Mouse (Mus musculus) R1 (cell line): ENCODE results near the gene Lman2.

Source experiments
- DNase-seq: peaks from one replicate; pipeline ENCODE4 v3.0.0-alpha.2; 2018; ENCODE audit warnings: low read depth, low spot score

Lman2 gene

DNA sequence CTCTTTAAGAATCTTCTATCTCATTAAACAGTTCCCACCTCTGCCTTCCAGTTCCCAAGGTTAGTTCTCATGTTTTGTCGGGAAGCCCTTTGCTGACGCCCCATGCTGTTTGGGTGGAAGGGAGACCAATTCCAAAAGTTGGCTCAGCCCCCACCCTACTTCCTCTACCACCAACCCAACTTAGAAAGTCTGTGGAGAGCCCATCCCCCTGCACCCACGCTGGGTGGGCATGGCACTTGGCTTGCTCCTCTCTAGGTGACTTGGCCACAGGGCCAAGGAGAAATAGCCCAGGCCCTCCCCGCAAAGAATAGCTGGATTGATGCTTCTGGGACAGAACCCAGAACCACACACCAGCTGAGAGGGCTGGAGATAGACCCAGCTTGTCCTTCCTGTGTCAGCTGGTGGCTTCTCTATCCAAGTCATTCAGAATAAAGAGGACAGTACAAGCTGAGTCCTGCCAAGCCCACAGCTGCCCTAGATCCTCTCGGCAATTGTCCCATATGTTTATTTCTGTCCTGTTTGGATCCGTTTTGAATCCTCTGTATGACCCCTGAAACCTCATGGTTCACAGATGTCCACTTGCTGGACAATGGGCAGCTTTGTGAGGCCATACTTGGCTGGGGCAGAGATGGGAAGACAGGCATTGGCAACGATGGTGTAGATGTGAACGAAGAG lies 8.6 kb upstream of the Lman2 start:
- no peak for DNase-seq

DNA sequence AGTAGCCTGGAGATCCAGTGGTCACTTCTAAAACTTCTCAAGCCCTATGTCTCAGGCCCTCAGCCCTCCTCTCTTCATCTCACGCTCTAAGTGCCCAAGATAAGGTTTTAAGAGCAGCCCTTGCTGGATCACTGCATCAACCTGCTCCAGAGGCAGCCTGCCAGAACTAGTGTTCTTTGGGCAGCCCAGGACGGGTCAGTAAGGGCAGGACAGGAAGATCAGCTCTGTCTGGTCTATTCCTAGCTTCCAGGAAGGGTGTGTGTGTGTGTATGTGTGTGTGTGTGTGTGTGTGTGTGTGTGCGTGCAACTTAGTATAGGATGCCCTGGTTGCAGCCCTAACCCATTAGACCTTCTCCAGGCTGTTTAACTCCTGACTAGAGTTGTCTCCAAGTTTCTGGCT lies 7.7 kb upstream of the Lman2 start:
- no peak for DNase-seq

DNA sequence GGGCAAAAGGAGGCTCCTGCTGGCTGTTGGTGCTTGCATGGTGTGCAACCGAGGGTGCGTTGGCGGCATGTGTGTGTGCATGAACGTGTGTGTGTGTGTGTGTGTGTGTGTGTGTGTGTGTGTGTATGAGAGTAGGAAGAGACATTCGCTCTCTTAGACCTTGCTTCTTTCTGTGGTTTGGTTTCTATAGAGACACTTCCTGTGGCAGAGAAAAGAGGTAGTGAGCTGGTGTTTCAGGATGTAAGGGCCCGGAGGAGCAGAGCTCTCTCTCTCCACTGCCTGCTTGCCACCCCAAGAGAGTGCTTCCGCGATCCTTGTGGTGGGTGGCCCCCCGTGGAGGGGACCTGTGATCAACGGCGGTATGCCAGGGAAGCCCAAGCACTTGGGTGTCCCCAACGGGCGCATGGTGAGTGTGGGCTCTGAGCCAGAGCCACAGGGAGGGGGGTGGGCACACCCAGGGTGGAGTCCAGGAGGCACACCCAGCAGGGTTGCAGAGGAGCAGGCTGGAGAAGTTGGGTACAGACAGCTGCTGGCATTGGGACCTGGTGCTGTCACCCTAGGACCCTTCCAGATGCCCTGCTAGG lies 7.0 kb upstream of the Lman2 start, which contains the start of gene Rgs14:
Gene Rgs14, plus strand, starts transcription at position 202 of the 584 bp plus-strand sequence.
- DNase-seq: no peak

DNA sequence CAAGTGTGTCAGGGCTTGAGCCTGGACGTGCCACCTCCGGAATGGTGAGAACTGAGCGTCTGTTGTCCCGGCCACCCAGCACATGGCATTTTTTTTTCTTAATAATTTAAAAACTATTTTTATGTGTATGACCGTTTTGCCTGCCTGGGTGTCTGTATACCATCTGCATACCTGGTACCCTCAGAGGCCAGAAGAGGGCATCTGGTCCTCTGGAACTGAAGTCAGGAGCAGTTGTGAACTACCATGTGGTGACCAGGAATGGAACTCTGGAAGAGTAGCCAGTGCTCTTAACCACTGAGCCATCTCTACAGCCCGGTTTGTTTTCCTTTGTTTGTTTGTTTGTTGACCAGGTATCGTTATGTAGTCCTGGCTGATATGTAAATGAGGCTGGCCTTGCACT lies 5.8 kb upstream of the Lman2 start:
- no peak for DNase-seq

DNA sequence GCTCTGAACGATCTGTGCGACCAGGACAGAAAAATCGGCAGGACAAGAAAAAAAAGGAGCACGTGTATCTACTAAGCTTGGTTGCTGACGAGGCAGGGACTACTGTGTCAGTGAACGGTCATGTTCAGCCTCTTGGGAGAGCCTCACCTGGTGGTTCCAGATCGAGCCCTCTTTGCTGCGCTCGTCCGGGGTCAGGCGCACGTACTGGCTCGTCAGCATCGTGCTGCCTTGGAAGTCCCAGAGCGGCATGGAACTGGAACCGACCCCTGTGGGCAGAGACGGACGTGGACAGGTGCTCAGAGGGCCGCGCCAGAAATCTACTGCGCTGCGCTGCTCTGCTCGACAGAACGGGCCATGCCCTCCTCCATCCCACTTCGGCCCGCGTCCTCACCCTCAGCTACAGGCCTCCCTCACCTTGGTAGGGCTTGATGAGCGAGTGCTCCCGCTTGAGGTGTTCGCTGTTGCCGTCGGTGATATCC lies 570 bp downstream of the Lman2 start:
- DNase-seq: no peak

DNA sequence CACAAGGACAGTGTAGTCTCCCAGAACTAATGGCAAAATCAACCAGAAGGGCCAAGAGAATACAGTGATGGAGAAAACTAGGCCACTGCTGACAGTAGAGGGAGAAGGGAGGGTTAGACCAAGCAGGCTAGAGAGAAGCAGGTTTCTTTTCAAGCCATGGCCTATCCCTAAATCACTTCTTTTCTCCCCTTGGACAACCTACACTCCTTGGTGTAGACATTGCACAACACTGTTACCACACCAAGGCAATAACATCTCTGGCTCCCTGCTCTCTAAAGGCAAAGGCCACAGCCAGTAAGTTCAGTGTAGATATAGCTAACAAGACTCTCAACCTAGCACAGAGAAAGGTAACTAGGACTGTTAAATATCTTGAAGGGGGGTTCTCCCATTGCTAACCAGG lies 1.4 kb downstream of the Lman2 start:
- no peak for DNase-seq

DNA sequence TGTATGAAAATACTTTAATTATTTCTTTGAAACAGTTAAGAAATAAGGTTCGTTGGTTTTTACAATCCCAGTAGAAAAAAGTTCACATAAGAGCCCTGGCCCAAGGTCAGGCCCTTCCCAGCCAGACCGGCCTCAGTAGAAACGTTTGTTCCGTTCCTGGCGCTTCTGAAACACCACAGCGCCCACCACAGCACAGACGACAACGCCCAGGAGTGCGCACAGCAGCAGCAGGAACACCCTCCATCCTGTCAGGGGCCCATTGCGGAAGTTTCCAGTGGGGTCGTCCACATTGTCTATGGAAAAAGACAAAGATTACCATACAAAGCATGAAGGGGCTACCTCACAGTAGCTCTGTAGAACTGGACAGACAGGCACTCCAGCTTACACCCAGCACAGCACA lies 15.8 kb downstream of the Lman2 start:
- DNase-seq: no peak

DNA sequence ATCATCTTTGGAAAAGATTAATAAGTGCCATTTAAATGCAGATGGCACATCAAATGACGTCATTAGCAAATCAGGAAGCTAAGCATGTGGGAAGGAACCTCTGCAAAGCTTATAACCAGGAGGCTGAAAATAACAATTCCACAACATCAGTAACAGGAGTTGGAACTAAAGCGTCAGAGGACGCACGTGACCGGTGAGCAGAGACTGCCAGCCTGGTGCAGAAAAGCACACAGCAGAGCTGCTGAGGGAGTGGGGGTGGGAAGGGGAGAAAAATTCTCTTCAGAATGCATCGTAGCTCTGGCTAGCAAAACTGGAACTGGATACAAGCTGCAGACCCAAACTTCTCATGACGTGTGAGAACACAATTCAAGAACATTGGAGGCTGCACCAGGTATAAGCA lies 18.3 kb downstream of the Lman2 start:
- no peak for DNase-seq

DNA sequence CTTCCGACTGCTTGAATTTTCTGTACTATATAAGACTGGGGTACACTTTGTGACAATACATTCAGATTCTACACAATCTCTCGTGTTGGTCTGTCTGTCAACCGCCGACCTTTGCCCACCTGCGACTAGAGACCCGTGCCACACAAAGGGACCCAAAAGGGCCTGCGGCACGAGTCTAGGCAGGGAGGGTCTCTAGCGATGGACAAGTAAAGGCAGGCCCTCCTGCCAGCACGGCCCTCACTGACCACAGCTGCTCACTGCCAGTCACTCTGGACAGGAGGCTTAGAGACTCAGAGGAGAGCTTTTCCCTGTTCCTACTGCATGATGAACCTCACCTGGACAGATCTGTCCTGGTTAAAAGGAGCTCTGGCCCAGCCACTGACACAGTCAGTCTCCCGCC lies 20.1 kb downstream of the Lman2 start:
- no peak for DNase-seq

DNA sequence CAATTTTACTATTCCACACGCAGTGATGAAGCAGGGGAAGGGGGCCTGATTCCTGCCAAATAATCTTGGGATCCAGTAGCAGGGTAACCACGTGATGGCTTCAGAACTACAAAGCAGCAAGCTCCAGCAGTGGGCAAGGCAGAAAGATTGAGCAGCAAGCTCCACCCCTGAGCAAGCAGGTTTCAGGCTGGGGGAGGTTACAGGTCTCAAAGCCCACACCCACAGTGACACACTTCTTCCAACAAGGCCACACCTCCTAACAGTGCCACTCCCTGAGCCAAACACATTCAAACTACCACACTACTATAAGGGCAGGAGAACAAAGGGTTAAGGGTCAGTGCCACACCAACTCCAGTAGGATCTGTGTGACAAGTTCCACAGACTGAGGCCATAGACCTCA lies 23.3 kb downstream of the Lman2 start:
- peak; percentile 96 for DNase-seq

DNA sequence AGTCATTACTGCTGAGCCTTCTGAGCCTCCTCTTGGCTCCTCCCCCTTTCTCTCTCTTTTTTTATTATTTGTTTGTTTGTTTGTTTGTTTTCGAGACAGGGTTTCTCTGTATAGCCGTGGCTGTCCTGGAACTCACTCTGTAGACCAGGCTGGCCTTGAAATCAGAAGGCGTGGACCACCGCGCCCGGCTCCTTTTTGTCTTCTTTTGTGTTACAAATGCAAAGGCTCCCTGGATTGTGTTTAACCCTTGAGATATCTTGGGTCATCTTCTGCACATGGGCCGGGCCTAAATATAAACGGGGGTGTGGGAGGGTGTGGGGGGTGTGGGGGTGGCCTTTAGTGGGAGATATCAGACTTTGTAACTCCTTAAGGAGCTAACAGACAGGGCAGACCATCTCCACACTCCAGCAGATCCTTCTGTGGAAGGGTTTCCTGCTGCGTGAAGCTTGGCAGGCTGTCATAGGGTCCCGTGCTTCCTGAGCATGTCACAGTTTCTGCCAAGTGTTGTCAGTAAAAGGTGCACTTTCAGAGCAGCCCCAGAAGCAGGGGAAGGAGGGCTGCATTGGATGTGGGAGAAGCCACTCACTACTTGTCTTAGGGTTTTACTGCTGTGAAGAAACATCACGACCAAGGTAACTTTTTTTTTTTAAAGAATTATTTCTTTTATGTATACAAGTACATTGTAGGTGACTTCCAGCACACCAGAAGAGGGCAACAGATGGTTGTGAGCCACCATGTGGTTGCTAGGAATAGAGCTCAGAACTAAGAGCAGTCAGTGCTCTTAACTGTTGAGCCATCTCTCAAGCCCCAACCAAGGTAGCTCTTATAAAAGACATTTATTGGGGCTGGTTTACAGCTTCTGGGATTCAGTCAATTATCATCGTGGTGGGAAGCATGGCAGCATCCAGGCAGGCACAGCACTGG lies 24.2 kb downstream of the Lman2 start:
- DNase-seq: peak; percentile 86

DNA sequence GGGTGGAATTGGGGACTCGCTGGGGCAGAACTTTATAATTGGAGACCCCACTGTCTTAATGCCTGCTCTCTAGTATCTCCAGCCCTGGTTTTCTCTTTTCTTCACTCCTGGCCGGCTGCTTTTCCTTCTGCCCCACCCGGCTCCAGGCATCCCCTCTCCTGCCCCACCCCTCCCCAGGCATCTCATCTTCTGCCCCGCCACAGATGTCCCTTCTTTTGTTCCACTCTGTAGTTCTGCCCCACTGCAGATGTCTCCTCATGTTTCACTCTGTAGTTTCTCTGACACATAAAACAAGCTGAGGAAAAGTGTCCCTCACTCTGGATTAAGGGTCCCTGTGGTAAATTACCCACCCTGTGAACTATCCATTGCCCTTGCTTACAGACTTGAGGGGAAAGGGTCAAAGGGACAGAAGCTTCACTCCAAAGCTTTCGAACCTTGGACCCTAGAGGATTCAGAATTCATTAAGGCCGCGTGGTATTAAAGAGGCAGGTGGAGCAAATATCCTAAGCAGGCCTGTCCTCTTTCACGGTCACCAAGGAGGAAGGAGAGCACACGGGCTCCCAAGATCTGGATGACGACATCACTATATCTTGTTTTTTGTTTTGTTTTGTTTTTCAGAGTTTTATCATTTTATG lies 25.1 kb downstream of the Lman2 start:
- peak; percentile 50 for DNase-seq

DNA sequence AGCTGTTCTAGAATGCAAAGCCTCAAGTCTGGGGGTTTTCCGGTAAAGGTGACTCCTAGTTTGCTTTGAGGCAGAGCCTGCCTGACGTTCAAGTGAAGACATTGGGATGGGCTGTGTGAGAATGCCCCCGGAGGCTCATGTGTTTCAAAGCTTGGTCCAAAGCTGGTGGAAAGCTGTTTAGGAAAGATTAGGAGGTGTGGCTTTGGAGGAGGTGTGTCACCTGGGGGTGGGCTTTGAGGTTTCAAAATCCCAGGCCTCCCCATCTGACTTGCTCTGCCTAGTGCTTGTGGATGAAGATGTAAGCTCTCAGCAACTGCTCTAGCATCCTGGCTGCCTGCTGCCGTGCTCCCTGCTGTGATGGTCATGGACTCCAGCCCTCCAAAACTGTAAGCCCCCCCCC lies 26.9 kb downstream of the Lman2 start:
- peak; percentile 70 for DNase-seq

DNA sequence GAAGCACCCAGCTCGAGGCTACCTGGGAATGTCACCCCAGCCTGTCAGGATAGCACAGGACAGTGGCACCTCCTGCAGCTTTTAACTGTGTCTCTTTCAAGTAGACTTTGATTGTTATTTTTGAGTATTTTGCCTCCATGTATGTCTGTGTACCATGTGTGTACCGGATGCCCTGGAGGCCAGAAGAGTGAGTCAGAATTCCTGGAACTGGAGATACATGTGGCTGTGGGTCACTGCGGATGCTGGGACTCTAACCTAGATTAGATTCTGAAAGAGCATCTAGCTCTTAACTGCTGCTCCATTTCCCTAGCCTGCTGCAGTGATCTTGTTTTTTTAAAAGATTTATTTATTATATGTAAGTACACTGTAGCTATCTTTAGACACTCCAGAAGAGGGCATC lies 30.3 kb downstream of the Lman2 start:
- DNase-seq: no peak

DNA sequence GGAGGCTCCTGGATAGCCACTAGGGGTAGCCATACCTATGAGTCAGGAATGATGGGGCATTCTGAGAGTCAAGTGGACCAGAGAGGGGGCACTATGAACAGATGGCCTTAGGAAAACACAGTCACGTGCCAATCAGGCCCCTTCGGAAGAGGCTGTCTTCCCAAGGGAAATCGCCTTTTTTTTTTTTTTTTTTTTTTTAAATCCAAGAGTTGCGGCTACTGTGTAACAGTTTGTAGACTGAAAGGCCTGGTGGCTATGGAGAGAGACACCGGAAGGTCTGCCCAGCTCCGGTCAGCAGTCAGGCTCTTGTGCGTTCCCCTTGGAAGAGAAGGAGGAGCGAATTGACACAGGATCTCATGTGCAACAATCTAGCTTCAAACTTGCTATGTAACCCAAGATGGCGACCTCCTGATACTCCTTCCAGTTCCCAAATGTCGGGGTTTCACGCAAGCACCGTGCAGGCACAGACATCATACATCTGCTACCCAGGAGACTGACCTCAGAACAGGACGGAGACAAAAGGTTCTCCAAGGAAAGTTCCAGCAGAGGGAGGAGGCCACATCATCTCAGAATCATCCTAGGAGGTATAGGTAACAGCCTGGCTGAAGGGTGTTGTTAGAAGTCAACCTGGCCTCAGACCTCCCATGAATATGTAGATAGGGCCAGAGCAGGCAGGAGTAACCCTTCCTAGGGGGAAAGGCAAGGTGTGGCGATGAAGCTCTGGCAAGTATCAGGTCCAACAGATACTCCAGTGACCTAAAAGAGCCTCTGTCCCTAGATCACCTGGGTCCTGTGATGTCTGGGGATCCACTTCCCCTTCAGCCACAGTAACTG lies 31.8 kb downstream of the Lman2 start:
- peak; percentile 77 for DNase-seq

DNA sequence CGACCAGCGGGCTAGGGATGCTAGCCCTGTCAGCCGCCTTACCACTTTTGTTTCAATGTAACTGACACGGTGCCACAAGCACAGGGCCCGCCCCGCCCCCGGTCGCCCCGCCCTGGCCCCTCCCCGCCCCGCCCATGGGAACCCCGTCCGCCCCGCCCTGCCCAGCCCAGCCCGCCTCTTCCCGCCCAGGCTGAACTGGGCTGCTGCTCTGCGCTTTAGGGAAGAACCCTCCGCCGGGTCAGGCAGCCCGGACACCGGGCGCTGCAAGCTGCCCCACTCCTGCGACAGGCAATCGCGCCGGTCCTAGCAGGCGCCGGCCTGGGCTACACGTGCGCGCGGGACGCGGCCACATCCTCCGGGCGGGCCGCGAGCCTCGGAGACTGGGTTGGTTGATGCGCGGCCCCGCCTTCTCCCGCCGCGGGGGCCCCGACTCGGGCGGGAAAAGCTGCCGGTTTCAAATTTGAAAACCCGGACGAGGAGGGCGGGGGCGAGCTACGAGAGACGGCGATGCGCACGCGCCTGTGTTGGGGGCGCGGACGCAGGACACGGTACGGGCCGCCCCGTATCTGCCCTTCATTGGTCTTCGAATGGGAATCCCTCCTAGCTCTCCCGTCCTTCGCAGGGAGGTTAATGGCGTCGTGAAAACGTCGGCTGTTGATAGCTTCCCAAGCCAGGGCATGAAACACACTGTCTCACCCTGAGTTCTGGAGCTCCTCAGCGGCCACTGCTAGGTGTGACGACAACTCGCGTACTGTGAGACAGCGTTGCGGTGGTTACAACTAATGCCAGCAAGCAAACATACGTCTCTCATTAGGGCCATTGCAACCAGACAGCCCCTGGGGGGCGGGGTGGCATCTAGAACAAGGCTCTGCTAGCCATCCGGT lies 32.7 kb downstream of the Lman2 start, which contains the start of gene Mxd3:
Gene Mxd3, minus strand, starts transcription at position 141 of the 884 bp plus-strand sequence.
- peak; percentile 92 for DNase-seq

DNA sequence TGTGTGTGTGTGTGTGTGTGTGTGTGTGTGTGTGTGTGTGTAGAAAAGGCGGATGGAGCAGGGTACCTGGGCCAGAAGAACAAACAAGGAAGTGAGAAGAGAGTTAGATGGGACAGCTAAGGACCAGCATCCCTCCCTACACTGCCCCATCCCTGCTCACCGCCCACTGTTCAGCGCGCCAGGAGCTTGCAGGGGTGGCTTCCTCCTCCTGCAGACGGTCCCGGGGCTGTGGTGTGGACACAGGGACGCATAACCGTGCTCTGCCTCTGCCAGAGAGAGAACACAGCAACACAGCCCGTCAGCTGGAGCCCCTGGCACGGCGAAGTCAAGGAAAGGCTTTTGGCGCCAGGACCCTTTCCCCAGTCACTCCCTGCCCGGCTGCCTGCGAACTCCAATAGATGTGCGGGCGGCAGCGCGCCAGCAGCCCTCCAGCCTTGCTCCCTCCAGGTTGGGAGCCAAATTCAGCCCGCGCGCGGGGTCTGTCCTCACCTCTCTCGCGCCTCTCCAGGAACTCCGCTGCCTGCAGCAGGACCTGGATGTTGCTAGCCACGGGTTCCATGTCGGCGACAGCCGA lies 33.4 kb downstream of the Lman2 start:
- DNase-seq: peak; percentile 80

DNA sequence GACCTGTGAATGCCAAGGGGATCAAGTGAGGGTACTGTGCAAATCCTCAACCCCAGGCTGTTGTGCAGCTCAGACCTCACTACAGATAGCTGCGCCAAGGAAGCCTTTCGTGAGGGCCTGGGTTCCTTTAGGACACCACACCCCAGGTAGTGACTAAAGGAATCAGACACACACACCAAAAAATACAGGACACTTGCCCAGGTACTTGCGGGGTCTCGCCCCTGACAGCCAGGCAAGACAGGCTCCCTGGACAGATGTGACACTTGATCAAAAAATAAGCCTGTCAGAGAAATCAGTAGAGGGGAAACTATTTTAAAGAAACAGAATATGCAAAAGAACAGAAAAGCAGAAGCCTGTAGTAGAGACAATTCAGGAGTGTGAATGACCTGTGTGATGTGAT lies 33.9 kb downstream of the Lman2 start:
- no peak for DNase-seq

DNA sequence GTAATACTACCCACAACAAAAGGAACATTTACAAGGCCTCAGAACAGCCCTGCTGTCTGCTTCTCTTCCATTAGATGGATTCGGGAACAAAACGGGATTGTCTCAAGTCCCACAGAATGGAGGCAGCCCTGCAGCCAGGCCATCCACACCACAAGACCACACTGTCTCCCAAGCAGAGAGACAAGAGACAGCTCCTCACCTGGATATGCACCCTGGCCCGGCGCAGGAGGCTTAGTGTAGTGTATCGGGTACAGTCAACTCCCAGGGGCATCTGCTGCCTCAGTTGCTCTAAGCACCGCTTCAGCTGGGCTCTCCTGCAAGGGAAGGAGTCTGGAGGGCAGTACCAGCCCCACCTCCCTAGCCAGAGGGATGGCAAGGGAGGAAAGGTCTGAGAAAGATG lies 34.4 kb downstream of the Lman2 start:
- no peak for DNase-seq

DNA sequence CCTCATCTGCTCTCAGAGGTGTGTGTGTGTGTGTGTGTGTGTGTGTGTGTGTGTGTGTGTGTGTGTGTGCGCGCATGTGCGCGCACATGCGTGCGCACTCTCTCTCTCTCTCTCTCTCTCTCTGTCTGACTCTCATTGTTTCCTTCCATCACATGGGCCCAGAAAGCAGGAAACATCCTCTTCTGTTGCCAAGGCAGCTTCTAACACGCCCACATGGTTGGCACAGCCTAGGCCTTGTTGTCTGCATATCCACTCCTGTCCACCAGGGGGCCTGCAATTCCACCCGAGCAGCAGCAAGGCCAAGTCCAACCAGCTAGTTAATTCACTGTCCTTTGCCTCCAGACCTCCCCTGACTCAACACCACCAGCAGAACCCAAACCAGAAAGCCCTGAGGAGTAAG lies 35.0 kb downstream of the Lman2 start:
- peak; percentile 92 for DNase-seq
